Mouse (Mus musculus) heart, postnatal 25 days (tissue): Measurements from ENCODE around the gene Phactr4. TPM values are rescaled to one million over a fixed set of nuclear protein-coding genes. Genes with fewer than 3 reads are reported as not detected.

ENCODE experiments used
- DNase-seq: peaks from one replicate; pipeline ENCODE4 v3.0.0; 2022; ENCODE audit warnings: low spot score
- intact Hi-C: fragments of 180-260 bp; cut with DNase I; formaldehyde crosslinking; loops from one replicate; pipeline ENCODE4 v1.15.1; 2025
- total RNA-seq, 2 experiments: library from RNA; stranded (reverse); gene quantifications; 2 replicates each; pipeline ENCODE4 v1.2.3; 2021

Gene Phactr4
- total RNA-seq, 2 experiments from 2014 or later, result 23.2 to 23.4 TPM

DNA sequence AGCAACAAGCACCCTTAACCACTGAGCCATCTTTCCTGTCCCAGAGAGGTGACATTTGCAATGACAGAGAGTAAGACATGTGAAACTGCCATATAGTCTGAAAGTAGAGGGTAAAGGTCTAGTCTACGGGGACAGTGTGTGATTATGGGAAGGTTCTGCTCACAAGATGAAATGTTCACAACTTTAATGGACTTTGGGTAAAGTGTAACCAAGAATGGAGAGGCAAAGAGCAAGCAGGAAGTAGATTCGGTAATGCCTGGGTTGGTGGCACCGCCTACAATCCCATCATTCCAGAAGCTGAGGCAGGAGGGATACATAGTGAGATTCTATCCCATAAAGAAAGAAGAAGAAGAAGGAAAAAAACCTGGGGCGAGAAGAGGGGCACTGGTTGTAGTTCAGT is 76.0 kb downstream of the Phactr4 start:
- intact Hi-C loops, result loop anchor here (5.0 kb wide), 2 partner anchors 134 to 166 kb away; partner anchors contain the start of genes Sesn2 and Ythdf2

DNA sequence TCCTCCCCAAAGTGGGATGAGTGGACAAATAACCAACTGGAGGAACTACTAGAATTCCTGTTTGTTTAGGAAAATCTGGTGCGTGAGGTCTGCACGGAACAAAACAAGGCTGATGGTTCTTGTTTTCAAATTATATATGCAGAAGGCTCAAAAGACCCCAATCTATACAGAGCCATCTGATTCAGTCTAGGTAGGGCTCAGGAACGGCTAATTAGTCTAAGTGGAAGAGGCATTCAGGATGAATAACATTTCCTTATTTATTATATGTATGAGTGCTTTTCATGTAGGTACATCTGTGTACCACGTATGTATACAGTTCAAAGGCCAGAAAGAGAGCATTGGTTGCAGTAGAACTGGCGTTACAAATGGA is 76.5 kb downstream of the Phactr4 start:
- no peak for DNase-seq
- intact Hi-C loops, result loop anchor here (1.0 to 5.0 kb wide), 3 partner anchors 53 to 166 kb away; partner anchors contain the start of genes Sesn2 and Ythdf2

More for the DNA sequence above, 76.0 kb downstream of the Phactr4 start:
- no peak for DNase-seq

DNA sequence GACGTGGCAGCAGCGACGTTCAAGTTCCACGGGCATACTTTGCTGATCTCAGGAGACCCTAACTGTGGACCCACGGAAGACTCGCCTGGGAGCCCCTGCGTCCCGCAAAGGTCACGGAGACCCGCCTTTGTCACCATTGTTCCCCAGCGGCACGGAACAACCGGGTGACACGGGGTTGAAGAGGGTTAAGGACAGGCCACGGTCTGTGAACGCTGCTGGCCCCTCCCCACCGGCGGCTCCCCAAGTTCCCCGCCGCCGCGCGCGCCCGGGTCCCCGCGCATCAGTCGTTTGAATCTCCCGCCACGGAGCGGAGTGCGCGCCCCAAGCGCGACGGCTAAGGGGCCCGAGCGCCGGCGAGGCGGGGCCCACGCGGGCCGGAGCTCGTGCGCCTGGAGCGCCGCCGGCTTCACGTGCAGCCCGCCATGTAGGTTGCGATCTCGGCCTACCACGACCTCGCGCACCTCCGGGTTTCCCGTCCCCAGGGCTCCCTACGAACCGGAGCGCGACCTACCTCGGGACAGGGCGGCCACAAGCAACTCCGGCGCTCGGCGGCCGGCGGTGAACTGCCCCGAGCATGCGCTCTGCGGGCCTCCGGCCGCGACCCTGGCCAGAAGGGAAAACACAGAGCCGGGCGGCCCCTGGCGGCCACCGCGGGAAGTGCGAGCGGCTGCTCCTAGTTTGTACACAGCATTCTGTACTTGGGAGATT is 77.0 kb downstream of the Phactr4 start:
- intact Hi-C loops, result loop anchor here (1.0 to 5.0 kb wide), 3 partner anchors 52 to 167 kb away; partner anchors contain the start of genes Sesn2 and Ythdf2
- peak; percentile 87 for DNase-seq

DNA sequence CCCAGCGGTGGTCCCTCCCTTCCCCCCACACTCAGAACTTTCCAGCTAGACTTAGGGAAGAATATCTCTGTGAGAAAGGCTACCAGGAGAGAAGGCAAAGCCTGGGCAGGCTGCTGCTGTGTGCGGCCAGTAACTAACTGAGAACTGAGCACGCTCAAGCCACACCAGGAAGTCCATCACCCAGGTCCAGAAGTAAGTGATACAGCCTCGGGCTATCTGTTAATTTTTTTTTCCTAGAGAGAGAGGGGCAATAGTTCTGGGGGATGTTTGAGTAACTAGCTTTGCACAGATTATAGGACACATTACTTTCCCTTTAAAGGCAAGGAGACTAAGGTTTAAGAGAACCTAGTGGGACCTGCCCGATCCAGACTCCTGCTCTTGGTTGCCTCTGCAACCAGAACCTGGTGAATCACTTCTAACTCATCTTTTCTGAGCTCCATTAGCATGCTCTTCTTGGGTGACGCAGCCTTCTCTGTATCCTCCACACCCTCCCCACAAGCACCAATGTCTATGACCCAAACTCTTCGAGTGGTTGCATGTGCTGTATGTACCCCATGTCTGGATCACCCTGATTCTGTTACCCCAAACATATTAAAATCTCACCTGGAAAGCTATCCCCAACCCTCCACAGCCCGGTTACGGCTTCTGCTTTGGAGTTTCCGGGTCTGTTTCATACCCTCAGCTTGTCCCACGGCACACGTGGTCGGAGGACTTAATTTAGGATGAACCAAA is 77.7 kb downstream of the Phactr4 start:
- intact Hi-C loops, result loop anchor here (1.0 to 5.0 kb wide), 4 partner anchors 51 to 168 kb away; partner anchors contain the start of genes Sesn2 and Ythdf2

DNA sequence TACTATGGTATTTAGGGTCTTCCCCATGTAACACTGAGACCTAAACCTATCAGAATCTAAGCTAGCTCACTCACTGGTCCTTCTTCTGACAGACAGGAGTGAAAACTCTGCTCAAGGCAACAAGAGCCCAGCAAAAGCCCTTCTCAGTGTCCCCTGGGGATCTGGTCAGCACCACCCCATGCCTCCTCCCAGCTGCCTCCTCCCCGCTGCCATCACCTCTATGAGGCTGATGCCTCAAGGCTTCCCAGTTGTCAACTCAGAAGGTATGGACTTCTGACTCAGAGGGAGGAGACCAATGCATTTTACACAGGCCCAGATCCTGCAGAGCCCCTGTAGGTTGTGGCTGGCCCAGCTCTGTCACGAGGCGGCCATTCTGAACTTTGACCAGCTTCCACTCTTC is 80.8 kb downstream of the Phactr4 start:
- no peak for DNase-seq
- intact Hi-C loops, result loop anchor here (5.0 kb wide), 1 partner anchor 159 kb away; no protein-coding TSS in a partner anchor

More for the DNA sequence above, 77.7 kb downstream of the Phactr4 start:
- no peak for DNase-seq

DNA sequence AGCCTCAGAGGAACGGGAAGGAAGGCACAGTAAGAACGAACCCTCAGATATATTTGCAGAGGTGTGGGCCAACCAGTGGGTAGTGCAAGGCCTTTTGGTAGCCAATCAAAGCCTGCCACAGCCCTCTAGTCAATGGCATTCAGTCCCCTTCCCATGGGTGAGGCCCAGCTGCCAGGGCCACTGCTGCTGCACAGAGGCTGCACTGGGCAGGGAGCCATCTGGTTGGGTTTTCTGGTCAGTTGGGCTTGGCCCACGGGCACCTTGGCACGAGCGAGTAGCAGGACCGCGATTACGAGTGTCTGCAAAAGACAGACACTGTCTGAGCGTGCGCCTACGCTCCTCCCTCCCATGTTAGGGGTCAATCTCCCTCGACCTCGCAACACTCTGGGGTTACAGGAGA is 83.3 kb downstream of the Phactr4 start:
- intact Hi-C loops, result no loop called here
- peak; percentile 28 for DNase-seq

DNA sequence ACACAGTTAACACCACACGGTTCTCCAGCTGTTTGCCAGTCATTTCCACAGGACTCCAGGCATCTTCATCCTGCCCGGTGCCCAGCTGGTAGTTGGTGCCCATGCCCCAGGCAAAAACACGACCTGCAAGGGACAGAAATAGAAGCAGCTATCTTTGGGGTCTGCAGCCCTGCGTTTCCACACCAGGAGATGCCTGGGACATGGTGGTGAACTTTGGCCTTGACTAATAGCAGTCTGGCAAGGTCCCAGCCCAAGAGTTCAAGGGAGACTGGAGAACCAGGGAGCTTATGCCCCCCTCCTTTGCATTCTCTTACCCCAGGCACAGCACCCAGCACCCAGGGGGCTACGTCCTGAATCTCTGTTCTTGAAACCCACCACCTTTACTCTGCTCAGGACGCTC is 89.4 kb downstream of the Phactr4 start:
- DNase-seq, result no peak
- intact Hi-C loops, result no loop called here

DNA sequence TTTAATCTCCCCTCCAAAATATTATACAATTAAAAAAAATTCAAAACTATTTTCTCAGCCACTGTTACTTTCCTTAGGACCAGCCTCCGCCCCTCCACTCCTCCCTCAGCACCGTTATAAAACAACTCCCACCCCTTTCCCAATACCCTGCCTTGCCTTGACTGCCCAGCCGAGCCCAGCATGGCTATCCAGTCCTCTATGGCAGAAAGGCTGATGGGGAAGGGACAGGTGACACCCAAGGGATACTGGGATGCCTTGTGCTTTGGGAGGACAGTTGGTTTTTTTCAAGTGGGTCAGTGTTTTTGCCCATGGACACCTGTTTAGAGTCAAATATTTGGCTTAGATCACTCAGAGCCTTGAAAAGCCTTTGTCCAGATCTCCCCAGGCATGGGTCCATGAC is 90.3 kb downstream of the Phactr4 start:
- no peak for DNase-seq
- intact Hi-C loops, result no loop called here

DNA sequence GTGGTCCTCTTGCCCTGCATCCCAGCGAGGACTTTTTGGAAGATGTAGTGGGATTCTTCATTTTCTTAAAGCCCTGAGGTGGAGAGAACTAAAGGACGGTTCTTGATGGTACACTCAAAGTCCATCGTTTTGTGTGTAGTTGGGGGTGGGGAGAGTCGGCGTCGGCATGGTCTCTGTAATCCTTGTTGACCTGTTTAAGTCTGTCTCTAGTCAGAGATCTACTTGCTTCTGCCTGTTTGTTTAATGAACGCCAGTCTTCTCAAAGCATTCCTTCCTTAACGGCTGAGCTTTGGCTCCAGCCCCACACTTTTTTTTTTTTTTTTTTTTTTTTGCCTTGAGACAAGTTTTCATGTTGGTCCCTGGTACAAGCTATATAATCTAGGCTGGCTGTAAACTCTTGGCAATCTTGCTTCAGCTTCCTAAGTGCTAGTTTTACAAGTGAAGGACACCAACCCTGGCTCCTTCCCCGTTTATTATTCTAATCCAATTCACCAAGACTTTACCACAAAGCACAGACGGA is 92.4 kb downstream of the Phactr4 start:
- no peak for DNase-seq
- intact Hi-C loops, result loop anchor here (2.0 kb wide), 1 partner anchor 21 kb away; no protein-coding TSS in a partner anchor

DNA sequence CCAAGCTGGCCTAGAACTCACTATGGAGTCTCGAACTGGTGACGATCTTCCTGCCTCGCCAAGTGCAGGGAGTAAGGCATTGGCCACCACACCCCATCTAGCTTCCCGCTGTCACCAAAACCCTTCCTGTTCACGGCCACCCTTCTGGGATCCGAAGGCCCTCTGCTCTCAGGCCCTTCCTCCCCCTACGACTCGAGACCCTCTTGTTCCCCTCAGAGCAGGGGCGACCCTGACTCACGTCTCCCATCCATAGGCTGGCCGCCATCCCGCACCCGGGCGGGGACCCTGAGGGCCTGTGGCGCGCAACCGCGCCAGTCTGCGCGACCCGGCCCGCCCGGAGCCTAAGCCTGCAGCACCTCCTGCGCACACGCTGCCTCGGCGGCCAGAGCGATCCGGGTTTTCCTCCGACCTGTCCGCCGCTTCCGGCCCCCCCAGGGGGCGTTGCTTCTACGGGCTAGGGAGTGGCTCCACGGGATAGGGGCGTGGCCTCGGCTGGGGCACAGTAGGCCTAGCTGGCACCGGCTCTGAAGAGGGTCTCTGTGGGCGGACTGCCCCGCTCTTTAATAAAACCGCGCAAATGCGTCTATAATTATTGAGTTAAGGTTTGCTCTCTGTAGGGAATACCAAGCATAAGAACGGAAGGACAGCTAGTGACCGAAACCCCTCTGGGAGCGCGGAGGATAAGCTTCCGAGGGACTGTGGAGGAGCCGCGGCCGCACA is 93.0 kb downstream of the Phactr4 start, which contains the start of gene Trnau1ap:
Trnau1ap (minus strand) TSS at position 424 of the 720 bp plus-strand sequence.
- intact Hi-C loops, result loop anchor here (2.0 kb wide), 1 partner anchor 20 kb away; no protein-coding TSS in a partner anchor

DNA sequence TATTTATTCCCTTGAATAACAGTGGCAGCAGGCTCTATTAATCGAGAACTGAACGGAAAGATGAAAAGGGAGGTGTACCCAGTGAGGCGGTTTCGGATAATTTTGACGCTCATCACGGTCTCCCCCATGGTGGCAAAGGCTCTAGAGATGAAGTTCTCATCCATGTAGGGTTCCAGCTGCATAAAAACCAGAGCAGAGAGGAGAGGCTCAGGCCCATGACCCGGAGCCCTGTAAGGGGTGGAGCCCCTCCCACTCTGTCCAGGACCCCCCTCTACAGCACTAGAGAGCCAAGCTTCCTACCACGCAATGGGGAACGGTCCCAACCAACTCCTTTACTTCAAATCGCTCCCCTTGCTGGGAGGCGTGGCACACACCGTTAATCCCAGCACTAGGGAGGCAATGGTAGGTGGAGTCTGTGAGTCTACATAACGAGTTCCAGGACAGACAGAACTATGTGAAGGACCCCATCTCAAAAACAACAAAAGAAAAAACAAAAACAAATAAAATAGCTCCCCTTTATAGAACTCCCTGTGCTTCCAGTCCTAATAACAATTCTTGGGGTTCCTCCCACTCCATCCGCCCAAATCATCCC is 93.8 kb downstream of the Phactr4 start:
- no peak for DNase-seq
- intact Hi-C loops, result loop anchor here (2.0 kb wide), 1 partner anchor 20 kb away; no protein-coding TSS in a partner anchor

More for the DNA sequence above, 93.0 kb downstream of the Phactr4 start, which contains the start of gene Trnau1ap:
- peak; percentile 81 for DNase-seq

DNA sequence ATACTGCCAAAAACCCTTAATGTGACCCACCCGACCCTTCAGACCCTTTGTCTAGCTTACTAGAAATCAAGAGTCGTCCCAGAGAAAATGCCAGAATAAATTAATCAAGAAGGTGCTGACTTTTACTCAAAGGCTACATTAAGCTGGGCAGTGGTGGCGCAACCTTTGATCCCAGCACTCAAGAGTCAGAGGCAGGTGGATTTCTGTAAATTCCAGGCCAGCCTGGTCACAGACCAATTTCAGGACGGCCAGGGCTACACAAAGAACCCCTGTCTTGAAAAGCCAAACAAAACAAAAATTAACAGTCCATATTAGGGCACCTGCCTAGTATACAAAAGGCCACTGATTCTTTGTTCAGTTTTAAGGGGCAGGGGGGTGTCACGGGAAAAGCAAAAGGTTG is 95.8 kb downstream of the Phactr4 start:
- no peak for DNase-seq

DNA sequence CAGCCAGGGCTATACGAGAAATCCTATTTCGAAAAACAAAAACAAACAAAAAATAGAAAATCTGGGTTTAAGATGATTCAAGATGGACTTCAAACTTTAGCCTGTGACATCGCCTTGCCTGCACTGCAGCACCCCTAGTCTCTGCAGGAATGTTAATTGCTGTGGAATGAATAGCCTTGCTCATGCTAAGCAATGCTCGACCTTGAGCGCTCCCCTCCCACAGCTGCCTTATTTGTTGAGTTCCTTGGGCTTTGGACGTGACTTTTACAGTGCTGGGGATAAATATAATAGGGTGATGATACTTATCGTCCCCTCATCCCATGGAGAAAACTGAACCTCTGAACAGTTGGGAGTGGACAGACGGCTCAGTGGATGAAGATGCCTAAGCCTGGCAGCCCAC is 106.6 kb downstream of the Phactr4 start:
- intact Hi-C loops, result no loop called here
- no peak for DNase-seq

More for the DNA sequence above, 95.8 kb downstream of the Phactr4 start:
- intact Hi-C loops, result no loop called here

DNA sequence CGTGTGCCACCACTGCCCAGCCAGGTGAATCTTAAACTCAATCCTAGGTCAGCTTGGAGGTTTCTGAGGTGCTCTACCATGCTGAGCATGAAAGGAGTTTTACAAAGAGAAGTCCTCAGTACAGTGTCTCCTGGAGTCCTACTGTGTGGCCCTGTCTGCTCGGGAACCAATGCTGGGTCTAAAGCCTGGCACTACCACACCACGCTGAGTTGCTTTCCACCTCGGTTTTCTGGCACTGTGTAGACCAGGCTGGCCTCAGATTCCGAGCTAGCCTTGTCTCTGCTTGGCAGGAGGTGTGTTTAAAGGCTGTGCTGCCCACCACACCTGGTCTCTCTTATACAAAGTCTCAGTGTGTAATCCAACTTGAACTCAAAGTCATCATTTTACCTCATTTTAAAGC is 109.7 kb downstream of the Phactr4 start:
- intact Hi-C loops, result no loop called here
- DNase-seq, result no peak

DNA sequence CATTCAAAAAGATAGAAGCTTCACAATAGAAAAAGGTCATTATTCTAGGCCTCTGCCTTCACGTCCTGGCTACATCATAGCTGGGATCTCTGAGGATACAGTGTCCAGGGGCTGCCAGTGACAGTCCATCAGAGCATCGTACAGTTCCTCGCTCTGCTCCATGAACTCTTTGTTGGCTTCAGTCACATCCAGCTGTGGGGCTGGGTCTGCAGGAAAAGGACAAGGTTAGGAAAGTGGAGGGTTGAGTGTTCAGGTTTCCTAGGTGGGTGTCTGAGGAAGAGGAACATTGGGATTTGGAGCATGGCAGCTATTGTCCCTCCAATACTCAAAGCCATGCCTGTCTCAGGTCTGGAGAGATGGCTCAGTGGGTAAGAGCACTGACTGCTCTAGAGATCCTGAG is 110.5 kb downstream of the Phactr4 start:
- intact Hi-C loops, result no loop called here

DNA sequence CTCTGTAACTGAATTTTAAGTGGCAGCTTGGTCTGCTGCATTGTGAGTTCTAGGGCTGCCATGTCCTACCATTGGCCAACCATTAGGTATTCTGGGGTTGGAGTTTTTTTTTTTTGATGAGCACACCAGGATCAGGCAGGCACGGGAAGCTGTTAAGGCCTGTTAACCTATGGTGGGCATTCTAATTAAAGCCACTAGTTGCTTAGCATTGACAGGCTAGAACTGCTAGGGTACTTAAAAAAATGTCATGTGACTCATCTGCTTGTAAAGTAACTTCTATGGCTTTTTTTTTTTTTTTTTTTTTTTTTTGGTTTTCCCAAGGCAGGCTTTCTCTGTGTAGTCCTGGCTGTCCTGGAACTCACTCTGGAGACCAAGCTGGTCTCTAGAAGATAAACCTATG is 111.1 kb downstream of the Phactr4 start:
- DNase-seq, result no peak
- intact Hi-C loops, result no loop called here

More for the DNA sequence above, 110.5 kb downstream of the Phactr4 start:
- no peak for DNase-seq

DNA sequence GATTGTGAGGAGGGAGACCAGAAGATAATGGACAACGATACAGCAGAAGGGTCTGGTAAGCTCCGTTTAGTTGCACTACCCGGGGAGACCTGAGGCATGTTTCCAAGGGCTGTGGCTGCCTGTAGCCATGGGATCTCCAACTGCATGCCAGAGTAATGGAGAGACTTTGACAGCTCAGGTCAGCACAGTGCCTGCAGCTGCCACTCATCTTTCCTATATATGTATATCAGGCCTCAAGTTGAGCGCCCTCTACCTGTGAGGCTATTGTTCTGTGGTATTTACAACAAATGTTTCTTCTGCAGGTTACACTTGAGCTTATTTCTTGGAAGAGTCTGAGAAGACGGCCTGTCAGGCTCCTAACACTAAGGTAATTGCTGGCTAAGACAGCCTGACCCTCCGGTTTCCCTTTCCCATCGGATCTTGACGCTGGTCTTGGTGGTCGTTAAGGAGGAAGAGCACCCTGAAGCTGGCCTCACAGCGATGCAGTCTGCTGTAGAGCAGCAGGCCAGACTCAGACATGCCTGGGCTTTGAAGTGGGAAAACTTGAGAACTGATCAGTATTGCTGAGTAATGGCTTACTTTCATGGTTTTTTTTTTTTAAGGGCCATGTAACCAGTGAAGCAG is 112.3 kb downstream of the Phactr4 start:
- intact Hi-C loops, result loop anchor here (2.0 kb wide), 1 partner anchor 19 kb away; the partner anchor contains the start of gene Trnau1ap
- no peak for DNase-seq

DNA sequence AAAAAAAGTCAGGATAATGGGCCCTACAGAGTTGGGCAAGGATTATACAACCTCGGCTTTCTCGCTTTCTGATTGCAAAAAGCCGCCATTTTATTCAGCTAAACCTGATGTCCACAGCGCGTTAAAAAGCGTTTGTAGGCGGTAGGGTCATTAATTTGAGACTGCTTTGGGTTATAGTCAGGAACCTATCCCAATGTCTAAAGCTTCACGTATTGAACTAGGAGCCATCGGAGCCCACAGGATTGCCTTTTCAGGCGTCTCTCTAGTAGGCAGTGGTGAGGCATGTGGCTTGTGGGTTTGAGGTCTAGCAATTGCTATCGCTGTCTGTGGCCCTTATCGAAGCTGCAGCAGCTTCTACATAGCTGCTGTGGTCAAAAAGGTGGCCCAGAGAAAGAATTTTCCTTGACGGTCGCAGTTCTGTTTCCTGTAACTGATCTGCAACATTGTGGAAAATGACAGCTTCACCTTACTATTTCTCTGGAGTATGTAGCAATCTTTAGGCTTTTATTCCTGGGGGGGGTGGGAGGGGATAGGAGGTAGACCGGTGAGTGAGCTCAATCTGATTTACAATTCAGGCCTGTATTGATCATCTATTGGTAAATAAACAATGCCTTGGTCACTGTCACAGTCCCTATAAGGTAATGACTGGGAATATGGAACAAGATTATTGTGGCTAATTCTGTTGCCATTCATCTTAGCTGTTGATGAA is 113.0 kb downstream of the Phactr4 start:
- DNase-seq, result no peak
- intact Hi-C loops, result loop anchor here (2.0 kb wide), 1 partner anchor 20 kb away; the partner anchor contains the start of gene Trnau1ap
